Mouse (Mus musculus) granulocyte monocyte progenitor cell, adult 5-6 weeks (primary cell): Measurements from ENCODE around the gene Dlx2. TPM values are rescaled to one million over a fixed set of nuclear protein-coding genes. Genes with fewer than 3 reads are reported as not detected.

Experiments
- ATAC-seq: replicated peaks from 2 replicates; pipeline ENCODE4 v1.8.0; 2016; ENCODE audit warnings: mild to moderate bottlenecking, moderate TSS enrichment, inconsistent platforms; ENCODE audit not compliant: poor library complexity, severe bottlenecking
- total RNA-seq, 2 experiments: library from RNA; stranded (forward) in 1 of 2; stranded (reverse) in 1 of 2; fragments of 200-712, 200-1000 nt in 1 of 2; fragments of >200 nt in 1 of 2; fragmentation: Nextera tagmentation in 1 of 2; gene quantifications; 2 replicates each; pipeline ENCODE4 v1.2.3; 2014 to 2017

Dlx2 gene
- total RNA-seq, 2 experiments from 2014 or later = not detected

DNA sequence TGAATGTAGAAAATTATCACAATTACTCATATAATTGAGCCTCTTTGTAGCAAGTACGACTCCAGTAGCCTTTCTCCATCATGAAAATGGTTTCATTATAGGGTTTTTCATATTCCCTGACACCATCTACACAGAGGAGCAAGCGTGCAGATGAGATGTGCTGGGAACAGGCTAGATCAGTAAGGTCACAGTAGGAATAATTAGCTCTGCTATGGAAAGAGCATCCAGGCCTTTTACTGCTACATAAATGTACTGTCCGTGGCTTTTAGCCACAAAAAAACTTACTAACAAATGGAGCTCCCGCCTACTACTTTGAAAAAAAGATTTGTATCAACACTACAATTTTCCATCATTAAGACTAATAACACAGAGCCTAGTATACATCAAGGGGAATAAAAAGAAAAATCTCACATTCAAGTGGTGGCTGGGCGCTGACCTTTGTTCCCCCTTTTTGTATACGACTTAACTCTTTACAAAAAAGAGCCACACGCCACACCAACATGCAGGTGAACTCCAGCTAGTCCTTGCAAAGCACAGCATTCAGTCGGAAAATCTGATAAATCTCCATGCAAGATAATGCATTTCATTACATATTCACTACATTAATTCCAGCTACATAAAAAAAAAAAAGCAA, 29.0 kb downstream of the Dlx2 start:
- no peak for ATAC-seq

GRCm38 (mm10) chr2:71516995-71517394, 29.6 kb downstream of the Dlx2 start:
- no peak for ATAC-seq

DNA sequence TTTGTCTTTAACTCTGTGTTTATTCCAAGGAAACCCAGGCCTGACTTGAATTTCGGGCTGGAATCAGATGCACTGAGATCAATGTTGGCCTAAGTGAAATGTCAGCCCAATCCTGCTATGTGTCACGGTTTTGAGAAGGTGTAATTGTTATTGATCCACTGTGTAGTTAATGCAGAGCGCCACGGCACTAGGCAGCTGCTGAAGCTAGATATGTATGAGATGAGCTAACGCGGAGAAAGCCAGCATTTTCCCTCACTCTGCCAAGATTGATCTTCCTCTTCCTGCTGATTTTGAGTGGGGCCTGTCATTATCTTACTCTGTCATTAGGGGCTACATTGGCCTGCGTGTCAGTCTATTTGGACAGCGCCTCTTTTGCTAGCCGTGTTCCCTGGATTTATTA, 34.2 kb downstream of the Dlx2 start:
- no peak for ATAC-seq

GRCm38 (mm10) chr2:71511209-71511608, 35.3 kb downstream of the Dlx2 start:
- ATAC-seq = 0 out of 2 replicates have a peak, but pooled peaks have one; percentile 27

DNA sequence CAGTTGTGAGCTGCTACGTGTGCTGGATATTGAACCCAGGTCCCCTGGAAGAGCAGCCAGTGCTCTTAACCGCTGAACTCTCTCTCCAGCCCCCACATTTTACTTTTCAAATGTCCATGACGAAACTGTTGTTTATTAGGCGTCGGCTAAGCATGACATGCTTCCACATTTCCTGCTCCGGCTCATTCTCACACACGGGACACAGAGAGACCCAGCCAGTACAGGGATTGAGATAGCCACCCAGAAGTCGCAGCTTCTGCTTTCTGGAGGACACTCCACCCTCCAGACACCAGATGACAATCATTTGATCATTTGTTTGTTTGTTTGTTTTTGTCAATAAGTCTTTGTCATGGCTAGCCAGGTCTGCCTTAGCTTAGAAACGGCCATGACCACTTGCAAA, 41.7 kb downstream of the Dlx2 start:
- peak; percentile 41; the same call in 1 of the 2 replicates for ATAC-seq

- peak; percentile 96 for ATAC-seq
Observed at GRCm38 (mm10) chr2:71499276-71500230, 47.0 kb downstream of the Dlx2 start.

- peak; percentile 43 for ATAC-seq
Observed at GRCm38 (mm10) chr2:71497175-71497574, 49.4 kb downstream of the Dlx2 start.

DNA sequence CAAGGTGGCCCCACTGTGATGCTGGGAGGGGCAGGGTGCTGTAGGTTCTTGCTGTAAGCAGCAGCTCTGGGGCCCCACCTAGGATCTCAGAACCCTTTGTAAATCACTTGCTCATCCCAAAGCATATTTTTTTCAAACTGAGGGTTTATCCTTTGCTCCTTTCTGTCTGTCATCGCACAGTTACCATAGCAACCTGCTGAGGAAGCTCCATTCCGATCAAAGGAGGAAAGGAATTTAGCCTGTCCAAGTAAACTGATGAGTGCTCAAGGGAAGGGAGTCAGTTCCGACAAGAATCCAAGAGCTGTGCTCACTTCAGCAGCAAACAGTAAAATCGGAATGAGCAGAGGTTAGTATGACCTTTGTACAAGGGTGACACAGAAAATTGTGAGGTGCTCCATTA, 51.6 kb downstream of the Dlx2 start:
- ATAC-seq = no peak

- no peak for ATAC-seq
Observed at GRCm38 (mm10) chr2:71494503-71494902, 52.1 kb downstream of the Dlx2 start.

Other genes with a start within 250 kb of the Dlx2 start
- 84.9 and 94.5 TPM in 2 replicates for gene Slc25a12, start 179.0 kb downstream of the Dlx2 start, total RNA-seq (2014; fragmentation: Nextera tagmentation)
- gene Slc25a12, start 179.0 kb downstream of the Dlx2 start, total RNA-seq (2017) = 81.2 and 93.9 TPM in 2 replicates
- 118 and 134 TPM in 2 replicates for gene Hat1, start 157.8 kb downstream of the Dlx2 start, total RNA-seq (2014; fragmentation: Nextera tagmentation)
- gene Hat1, start 157.8 kb downstream of the Dlx2 start, total RNA-seq (2017) = 194 and 208 TPM in 2 replicates
- 20.7 and 50.3 TPM in 2 replicates for gene Metap1d, start 93.5 kb downstream of the Dlx2 start, total RNA-seq (2014; fragmentation: Nextera tagmentation)
- 17.0 and 25.4 TPM in 2 replicates for gene Metap1d, start 93.5 kb downstream of the Dlx2 start, total RNA-seq (2017)
- gene Dlx1, start 18.6 kb downstream of the Dlx2 start, total RNA-seq (2014; fragmentation: Nextera tagmentation) = not detected in 2 replicates
- not detected in 2 replicates for gene Dlx1, start 18.6 kb downstream of the Dlx2 start, total RNA-seq (2017)
- 32.9 and 48.6 TPM in 2 replicates for gene Itga6, start 198.9 kb upstream of the Dlx2 start, total RNA-seq (2014; fragmentation: Nextera tagmentation)
- gene Itga6, start 198.9 kb upstream of the Dlx2 start, total RNA-seq (2017) = 46.9 and 59.7 TPM in 2 replicates